In the genomic region with DNA sequence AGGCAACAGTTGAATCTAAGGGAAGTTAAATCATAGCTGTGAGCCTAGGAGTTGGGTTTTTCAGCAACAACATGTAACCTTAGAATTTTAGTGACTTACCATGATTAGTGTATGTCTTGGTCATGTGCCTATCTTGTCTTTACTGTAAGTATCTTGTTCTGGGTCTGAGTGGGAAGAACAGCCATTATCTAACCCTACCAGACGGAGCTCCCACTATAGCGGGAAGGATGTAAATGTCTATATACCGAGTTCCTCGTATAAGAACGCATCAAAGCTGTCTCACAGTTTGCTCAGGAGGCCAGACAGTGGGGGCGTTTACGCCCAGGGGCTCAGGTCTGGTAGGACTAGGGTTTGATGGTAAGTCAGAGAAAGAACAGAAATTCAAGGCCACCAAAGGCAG, we compare ENCODE assay signal across 36 mouse cellular contexts. TPM values are rescaled to one million over a fixed set of nuclear protein-coding genes. Genes with fewer than 3 reads are reported as not detected.
A peak's percentile ranks its signal among the peaks of the same experiment; 100 is the strongest.
DNase-seq lines count a peak whose midpoint lies in the region; ATAC-seq and TF ChIP-seq lines count a peak whose summit lies in the region.
"Had no signal": no experiment of that assay in that cellular context is flagged by ENCODE, and none has a peak within 500 bp of the region (broad histone marks: within the 10 kb centered on the region; RNA-seq: fewer than 3 reads in every experiment).

No protein-coding gene starts in this region.

- H3K4me3 ChIP-seq in megakaryocyte, embryonic 14.5 days (replicated peaks) = peak overlapping the region; percentile 80
- H3K4me3 ChIP-seq in liver, embryonic 11.5 days (ENCODE audit: low read depth, low read length) = no peak overlapping the region
- H3K4me3 ChIP-seq in liver, embryonic 16.5 days (ENCODE audit: low read depth, low read length) = no peak overlapping the region
- H3K4me3 ChIP-seq in kidney, adult 2 months (ENCODE audit: insufficient read depth, low read depth, low read length) = no peak overlapping the region
- H3K4me3 ChIP-seq: embryonic facial prominence, embryonic 10.5 days; embryonic facial prominence, embryonic 15.5 days; forebrain, embryonic 15.5 days; heart, adult 2 months; heart, embryonic 13.5 days; layer of hippocampus, adult 2 months; limb, embryonic 10.5 days; limb, embryonic 15.5 days; lung, embryonic 15.5 days; midbrain, embryonic 10.5 days; neural tube, embryonic 12.5 days had no signal

- no peaks in the 10 kb centered on the region for H3K9me3 ChIP-seq in megakaryocyte, embryonic 14.5 days
- no peaks in the 10 kb centered on the region for H3K9me3 ChIP-seq in liver, embryonic 11.5 days (ENCODE audit: control insufficient read depth, low read length)
- no peaks in the 10 kb centered on the region for H3K9me3 ChIP-seq in liver, embryonic 16.5 days (replicated peaks; ENCODE audit: control insufficient read depth, low read length)
- H3K9me3 ChIP-seq: embryonic facial prominence, embryonic 10.5 days; embryonic facial prominence, embryonic 15.5 days; forebrain, embryonic 15.5 days; heart, embryonic 13.5 days; limb, embryonic 10.5 days; limb, embryonic 15.5 days; lung, embryonic 15.5 days; midbrain, embryonic 10.5 days; neural tube, embryonic 12.5 days had no signal

- TF ChIP-seq POLR2A in kidney, adult 2 months (IDR thresholded peaks at IDR 0.05; ENCODE audit: low read depth, low read length) = no peak

- H3K9ac ChIP-seq in liver, embryonic 11.5 days (ENCODE audit: low read depth, low read length) = no peak overlapping the region
- H3K9ac ChIP-seq in liver, embryonic 16.5 days (ENCODE audit: low read depth, low read length) = no peak overlapping the region
- H3K9ac ChIP-seq: embryonic facial prominence, embryonic 15.5 days; forebrain, embryonic 15.5 days; heart, embryonic 13.5 days; hindbrain, embryonic 14.5 days; limb, embryonic 15.5 days; lung, embryonic 15.5 days; neural tube, embryonic 12.5 days had no signal

- H3K36me3 ChIP-seq in megakaryocyte, embryonic 14.5 days (replicated peaks; ENCODE audit: low read length) = peaks cover 79% of the 10 kb centered on the region
- peaks cover 21% of the 10 kb centered on the region for H3K36me3 ChIP-seq in liver, embryonic 11.5 days (ENCODE audit: control insufficient read depth, insufficient read depth, low read length)
- peaks cover 14% of the 10 kb centered on the region for H3K36me3 ChIP-seq in liver, embryonic 16.5 days (ENCODE audit: control insufficient read depth, insufficient read depth)
- peaks cover 14% of the 10 kb centered on the region for H3K36me3 ChIP-seq in kidney, adult 2 months (ENCODE audit: control insufficient read depth, insufficient read depth, low read length)

- no peak overlapping the region for H3K27ac ChIP-seq in liver, embryonic 11.5 days (ENCODE audit: low read depth, low read length)
- H3K27ac ChIP-seq in liver, embryonic 16.5 days (ENCODE audit: low read length) = no peak overlapping the region
- H3K27ac ChIP-seq in kidney, adult 2 months (ENCODE audit: insufficient read depth, low read depth, low read length) = no peak overlapping the region
- H3K27ac ChIP-seq: embryonic facial prominence, embryonic 10.5 days; embryonic facial prominence, embryonic 15.5 days; forebrain, embryonic 15.5 days; heart, adult 2 months; heart, embryonic 13.5 days; hindbrain, embryonic 14.5 days; layer of hippocampus, adult 2 months; limb, embryonic 10.5 days; limb, embryonic 15.5 days; lung, embryonic 15.5 days; midbrain, embryonic 10.5 days; neural tube, embryonic 12.5 days had no signal

- no peaks in the 10 kb centered on the region for H3K27me3 ChIP-seq in megakaryocyte, embryonic 14.5 days (replicated peaks)
- no peaks in the 10 kb centered on the region for H3K27me3 ChIP-seq in liver, embryonic 11.5 days (replicated peaks; ENCODE audit: control insufficient read depth, insufficient read depth, low read length)
- H3K27me3 ChIP-seq in liver, embryonic 16.5 days (ENCODE audit: control insufficient read depth, insufficient read depth, low read depth, low read length) = no peaks in the 10 kb centered on the region
- H3K27me3 ChIP-seq in kidney, adult 2 months (replicated peaks; ENCODE audit: control insufficient read depth, insufficient read depth, low read length) = no peaks in the 10 kb centered on the region
- H3K27me3 ChIP-seq: CH12.LX; embryonic facial prominence, embryonic 15.5 days; forebrain, embryonic 15.5 days; heart, embryonic 13.5 days; limb, embryonic 15.5 days; lung, embryonic 15.5 days; neural tube, embryonic 12.5 days; Patski had no signal

- ATAC-seq in megakaryocyte, adult 5-6 weeks (ENCODE audit: poor library complexity, severe bottlenecking) = no peak
- peak; percentile 84 for ATAC-seq in liver, embryonic 11.5 days (replicated peaks; ENCODE audit: low FRiP score)
- ATAC-seq in liver, embryonic 16.5 days (ENCODE audit: low read depth) = peak; percentile 72
- ATAC-seq: forebrain, embryonic 15.5 days; intestine, postnatal 0 days; midbrain, embryonic 16.5 days; Patski had no signal

- peak overlapping the region; percentile 18; the same call in 1 of the 2 replicates for H3K4me2 ChIP-seq in liver, embryonic 11.5 days
- no peak overlapping the region; the same call in 1 of the 2 replicates for H3K4me2 ChIP-seq in liver, embryonic 16.5 days (ENCODE audit: low read depth, low read length)
- H3K4me2 ChIP-seq: embryonic facial prominence, embryonic 15.5 days; forebrain, embryonic 15.5 days; heart, embryonic 13.5 days; hindbrain, embryonic 14.5 days; limb, embryonic 15.5 days; lung, embryonic 15.5 days; neural tube, embryonic 12.5 days had no signal

- no peak for DNase-seq in liver, embryonic 11.5 days (ENCODE audit: low spot score)
- DNase-seq in kidney, adult 2 months = no peak
- DNase-seq in spleen, adult 12 weeks (ENCODE audit: low spot score) = no peak
- DNase-seq in gastrocnemius, postnatal 10 days = no peak
- no peak for DNase-seq in yolk sac, embryonic 10.5 days (ENCODE audit: low spot score)
- DNase-seq: adrenal gland, postnatal 14 days; cerebellum, adult 18-20 months; cerebellum, postnatal 14 days; gastrocnemius, adult 2 months; heart, adult 2 months; heart, postnatal 10 days; kidney, postnatal 36 days; layer of hippocampus, postnatal 36 days; lung, postnatal 36 days; right cerebral cortex, adult 18-20 months; right cerebral cortex, postnatal 4 days; thymus, adult 2 months; thymus, postnatal 36 days had no signal

- H3K4me1 ChIP-seq in megakaryocyte, embryonic 14.5 days = peaks cover 64% of the 10 kb centered on the region
- H3K4me1 ChIP-seq in liver, embryonic 11.5 days (replicated peaks; ENCODE audit: control insufficient read depth, insufficient read depth, low read length) = peaks cover 30% of the 10 kb centered on the region
- H3K4me1 ChIP-seq in liver, embryonic 16.5 days (ENCODE audit: control insufficient read depth, low read depth, low read length) = peaks cover 30% of the 10 kb centered on the region
- peaks cover 19% of the 10 kb centered on the region for H3K4me1 ChIP-seq in kidney, adult 2 months (ENCODE audit: control insufficient read depth, insufficient read depth, low read length)

- TF ChIP-seq CTCF in kidney, adult 2 months (conservative IDR thresholded peaks at IDR 0.05; ENCODE audit: insufficient read depth, insufficient read length, low read depth, low read length) = no peak

- WGBS in liver, embryonic 11.5 days = 56% methylated on average over 7 of the region's 7 CpGs
- WGBS in liver, embryonic 16.5 days (ENCODE audit: insufficient replicate concordance) = 22% methylated on average over 7 of the region's 7 CpGs
- 85% methylated on average over 7 of the region's 7 CpGs for WGBS in kidney, adult 2 months

RNA-seq across cellular contexts. Expression of a gene that starts 7.0 kb away (rescaled TPM):
- 69.4 and 141 TPM in 2 replicates for polyA plus RNA-seq in megakaryocyte, embryonic 14.5 days (2012; ENCODE audit: insufficient read depth, low replicate concordance)
- 96.1 and 98.1 TPM in 2 replicates for total RNA-seq in megakaryocyte, adult 5-6 weeks (2015)
- 62.7 and 77.9 TPM in 2 replicates for total RNA-seq in megakaryocyte, adult 5-6 weeks (2017)
- 261 and 285 TPM in 2 replicates for polyA plus RNA-seq in liver, embryonic 11.5 days (2014; fragmentation: Nextera tagmentation; extraction: Ambion mirVana)
- 109 and 112 TPM in 2 replicates for polyA plus RNA-seq in liver, embryonic 16.5 days (2015; fragmentation: Nextera tagmentation; extraction: Ambion mirVana)
- polyA plus RNA-seq in kidney, adult 2 months (2012; rRNA removed) = 85.9 and 102 TPM in 2 replicates
- 100 to 1,000 TPM; 246 to 270 TPM for total RNA-seq in gastrocnemius, postnatal 10 days (2021)

RNA-seq across cellular contexts. Expression of a gene that starts 44.5 kb away (rescaled TPM):
- 21.3 and 44.1 TPM in 2 replicates for polyA plus RNA-seq in megakaryocyte, embryonic 14.5 days (2012; ENCODE audit: insufficient read depth, low replicate concordance)
- total RNA-seq in megakaryocyte, adult 5-6 weeks (2015) = 13.8 and 14.2 TPM in 2 replicates
- 7.6 and 10.0 TPM in 2 replicates for total RNA-seq in megakaryocyte, adult 5-6 weeks (2017)
- 18.9 and 21.8 TPM in 2 replicates for polyA plus RNA-seq in liver, embryonic 11.5 days (2014; fragmentation: Nextera tagmentation; extraction: Ambion mirVana)
- polyA plus RNA-seq in liver, embryonic 16.5 days (2015; fragmentation: Nextera tagmentation; extraction: Ambion mirVana) = 23.6 and 24.0 TPM in 2 replicates
- 22.7 and 25.2 TPM in 2 replicates for polyA plus RNA-seq in kidney, adult 2 months (2012; rRNA removed)
- total RNA-seq in gastrocnemius, postnatal 10 days (2021) = 10 to 100 TPM; 64.0 to 72.0 TPM
